Mouse (Mus musculus) urinary bladder, adult 2 months (tissue): ENCODE data around the gene Pappa. TPM values are rescaled to one million over a fixed set of nuclear protein-coding genes. Genes with fewer than 3 reads are reported as not detected.

Experiments
- DNase-seq: peaks from one replicate; pipeline ENCODE4 v3.0.0; 2022; ENCODE audit warnings: low spot score
- polyA plus RNA-seq: library from polyadenylated mRNA; depleted of rRNA; stranded (reverse); fragments of >200 nt; gene quantifications from 2 replicates; pipeline ENCODE4 v1.2.3, GENCODE M21; 2012

The Pappa gene
- polyA plus RNA-seq, 1 experiment = 1.3 TPM

DNA sequence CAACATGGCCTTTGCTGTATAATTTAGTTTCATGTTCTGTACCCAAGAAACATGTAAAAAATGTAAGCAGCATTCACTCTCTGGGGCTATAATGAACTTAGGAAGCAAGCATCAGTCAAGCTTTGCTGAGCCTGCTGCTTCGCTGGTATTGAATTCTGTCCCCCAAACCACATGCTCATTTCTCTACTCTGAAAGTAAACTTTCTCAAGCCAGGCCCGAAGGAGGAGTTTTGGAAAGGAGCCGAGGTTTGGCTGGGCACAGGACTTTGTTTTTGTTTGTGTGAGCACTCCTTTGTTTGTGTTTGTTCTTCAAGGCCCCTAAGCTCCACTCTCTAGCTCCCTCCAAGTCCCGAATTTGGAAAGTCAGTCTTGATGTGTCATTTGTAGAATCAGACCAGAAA is 148.3 kb downstream of the Pappa start:
- DNase-seq = no peak

- no peak for DNase-seq
Observed at GRCm38 (mm10) chr4:65273299-65273851, 149.4 kb downstream of the Pappa start.

DNA sequence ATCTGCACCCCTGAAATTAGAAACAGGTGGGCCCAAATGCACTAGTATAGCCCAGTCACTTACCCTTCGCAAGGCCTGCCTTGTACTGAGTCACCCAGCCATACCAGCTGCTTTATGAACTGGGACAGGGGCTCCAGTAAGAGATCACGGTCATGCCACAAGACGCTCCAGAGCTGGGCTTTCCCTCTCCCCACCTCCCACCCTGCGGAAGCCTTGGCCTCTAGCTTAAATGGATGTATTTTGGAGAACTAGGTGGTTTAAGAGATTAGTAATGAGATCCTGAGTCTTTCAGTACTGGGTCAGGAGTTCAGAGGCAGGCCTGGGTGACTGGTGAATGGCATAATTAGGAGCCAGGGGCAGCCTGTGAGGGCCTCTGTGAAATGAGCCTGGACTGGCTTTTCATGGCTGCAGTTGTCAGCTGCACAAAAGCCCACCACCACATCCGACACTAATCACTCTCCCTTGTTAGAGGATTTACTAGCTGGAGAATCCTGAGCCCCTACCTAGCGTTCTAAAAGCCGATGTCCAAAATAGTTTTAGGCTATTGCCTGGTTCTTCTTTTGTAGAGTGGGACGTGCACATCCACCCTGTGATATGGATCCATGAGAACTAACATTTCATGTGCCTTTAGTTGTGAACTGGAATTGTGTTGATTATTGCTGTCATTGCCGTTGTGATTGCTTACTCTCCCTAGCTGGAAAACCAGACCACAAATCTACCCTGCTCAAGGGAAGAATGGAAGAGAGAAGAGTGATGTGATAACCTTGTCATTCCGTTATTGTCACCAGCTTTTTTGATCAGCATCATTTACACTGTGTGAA is 154.7 kb downstream of the Pappa start:
- no peak for DNase-seq

DNA sequence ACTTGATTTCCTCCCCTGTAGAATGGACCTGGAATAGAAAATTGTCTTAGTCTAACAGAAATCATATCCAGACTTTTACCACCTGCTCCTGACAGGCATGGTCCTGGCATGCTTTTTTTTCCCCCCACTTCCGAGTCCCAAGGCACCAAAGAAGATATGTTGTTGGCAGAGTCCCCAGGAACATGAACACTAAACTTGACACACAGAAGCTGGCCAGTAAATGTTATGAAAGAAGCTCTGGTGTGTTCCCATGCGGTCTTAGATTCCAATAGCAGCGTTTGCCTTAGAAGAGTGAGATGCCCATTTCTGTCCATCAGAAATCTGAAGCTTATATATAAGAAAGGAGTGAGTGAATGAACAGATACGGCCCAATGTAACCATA is 155.3 kb downstream of the Pappa start:
- DNase-seq = no peak

- no peak for DNase-seq
Observed at GRCm38 (mm10) chr4:65279979-65280677, 156.2 kb downstream of the Pappa start.

GRCm38 (mm10) chr4:65280888-65281287 is 156.9 kb downstream of the Pappa start:
- no peak for DNase-seq

GRCm38 (mm10) chr4:65283611-65284010 is 159.6 kb downstream of the Pappa start:
- DNase-seq = no peak

DNA sequence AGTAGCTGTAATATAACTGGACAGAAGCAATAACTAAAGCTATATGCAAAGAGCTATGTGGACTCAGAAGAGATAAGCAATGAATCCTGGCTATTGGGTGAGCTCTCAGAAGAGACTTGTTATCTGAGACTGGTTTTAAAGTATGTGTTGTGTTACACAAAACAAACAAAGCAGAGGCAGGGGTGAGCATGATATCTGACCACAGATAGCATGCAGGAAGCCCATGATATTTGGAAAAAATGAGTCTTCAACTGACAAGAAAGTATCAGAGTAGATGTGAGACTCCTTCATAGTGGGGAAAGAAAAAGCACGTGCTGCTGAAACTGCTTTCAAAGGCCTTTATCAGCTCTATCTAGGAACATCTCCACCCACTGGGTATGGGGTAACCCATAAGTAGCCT is 161.2 kb downstream of the Pappa start:
- no peak for DNase-seq

- no peak for DNase-seq
Observed at GRCm38 (mm10) chr4:65289247-65289646, 165.3 kb downstream of the Pappa start.

GRCm38 (mm10) chr4:65295741-65296140 is 171.8 kb downstream of the Pappa start:
- no peak for DNase-seq

- DNase-seq = no peak
Observed at GRCm38 (mm10) chr4:65296356-65296967, 172.5 kb downstream of the Pappa start.

DNA sequence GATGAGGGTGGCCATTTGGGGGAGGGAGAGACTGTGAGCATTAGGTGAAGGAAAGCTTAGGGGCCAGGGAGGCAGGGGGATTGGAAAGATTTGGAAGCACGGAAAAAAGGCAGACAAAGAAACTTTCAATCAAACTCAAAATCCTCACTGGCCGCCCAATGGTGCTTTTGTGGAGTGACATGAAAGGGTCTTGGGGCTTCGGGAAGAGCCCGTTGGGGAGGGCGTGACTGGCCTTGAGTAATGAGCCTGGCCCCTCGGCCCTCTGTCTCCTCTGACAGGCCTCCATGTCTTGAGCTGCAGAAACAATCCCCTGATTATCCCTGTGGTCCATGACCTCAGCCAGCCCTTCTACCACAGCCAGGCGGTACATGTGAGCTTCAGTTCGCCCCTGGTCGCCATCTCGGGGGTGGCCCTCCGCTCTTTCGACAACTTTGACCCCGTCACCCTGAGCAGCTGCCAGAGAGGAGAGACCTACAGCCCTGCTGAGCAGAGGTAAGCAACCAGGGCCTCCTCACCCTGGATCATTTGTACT is 173.1 kb downstream of the Pappa start:
- DNase-seq = no peak

DNA sequence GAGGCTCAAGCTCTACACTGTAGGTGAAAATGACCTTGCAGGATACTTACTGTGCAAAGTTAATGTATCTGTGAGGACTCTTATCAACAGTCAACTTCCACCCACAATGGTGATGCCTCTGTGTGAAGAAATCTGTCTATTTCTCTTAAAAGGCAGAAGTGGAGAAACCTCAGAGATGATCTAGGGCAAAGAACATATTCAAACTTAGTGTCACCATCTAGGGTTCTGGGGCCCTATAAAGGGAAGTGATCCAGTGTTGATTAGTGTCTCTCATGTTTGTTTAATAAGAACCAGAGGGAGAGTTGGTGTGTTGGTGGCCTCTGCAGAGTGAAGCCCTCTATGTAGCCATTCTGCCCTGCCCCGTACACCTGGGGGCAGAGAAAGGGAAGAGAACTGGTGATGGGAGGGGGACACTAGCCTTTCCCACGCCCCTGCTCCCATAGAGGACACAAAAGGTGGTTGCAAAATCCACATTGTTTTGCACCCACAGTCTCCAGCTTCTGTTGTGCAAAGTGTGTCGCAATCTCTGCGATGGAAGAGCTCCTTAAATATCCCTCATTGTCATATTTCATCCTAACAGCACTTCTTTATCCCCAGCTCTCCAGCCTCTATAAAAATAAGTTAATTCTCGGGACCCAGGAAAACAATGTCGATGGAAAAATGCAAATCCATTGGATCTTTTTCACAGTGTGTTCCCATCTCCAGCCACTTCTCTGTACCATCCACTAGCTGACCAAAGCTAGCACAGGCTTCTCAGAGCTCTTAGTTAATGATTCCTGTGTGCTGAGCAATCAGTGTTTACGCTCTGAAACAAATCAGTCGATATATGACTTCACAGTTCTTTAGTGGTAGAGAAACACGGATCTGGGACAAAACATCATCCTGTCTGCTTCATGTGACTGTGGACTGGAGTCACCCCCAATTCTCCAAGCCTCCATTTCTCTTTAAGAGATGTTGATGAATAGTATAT is 174.5 kb downstream of the Pappa start:
- no peak for DNase-seq

GRCm38 (mm10) chr4:65299365-65299764 is 175.4 kb downstream of the Pappa start:
- DNase-seq = no peak

GRCm38 (mm10) chr4:65300431-65300830 is 176.5 kb downstream of the Pappa start:
- DNase-seq = no peak

DNA sequence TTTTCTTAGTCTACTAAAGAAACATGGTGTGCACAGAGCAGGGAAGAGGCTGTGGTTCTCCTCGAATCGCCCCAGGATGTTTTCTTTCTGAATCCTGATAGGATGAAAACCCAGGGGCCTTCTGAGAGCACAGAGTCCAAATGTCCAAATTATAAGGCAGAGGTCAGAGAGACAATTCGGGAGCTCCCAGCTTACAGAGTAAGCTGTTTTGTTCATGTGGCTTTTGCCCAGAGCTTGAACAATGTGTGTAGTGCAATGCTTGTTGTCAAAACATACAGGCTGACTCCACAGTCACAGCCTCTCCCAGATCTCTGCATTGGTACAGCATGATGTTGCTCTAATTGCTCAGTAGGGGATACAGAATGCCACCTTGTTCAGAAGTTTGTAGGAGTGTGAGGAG is 178.7 kb downstream of the Pappa start:
- DNase-seq = no peak

DNA sequence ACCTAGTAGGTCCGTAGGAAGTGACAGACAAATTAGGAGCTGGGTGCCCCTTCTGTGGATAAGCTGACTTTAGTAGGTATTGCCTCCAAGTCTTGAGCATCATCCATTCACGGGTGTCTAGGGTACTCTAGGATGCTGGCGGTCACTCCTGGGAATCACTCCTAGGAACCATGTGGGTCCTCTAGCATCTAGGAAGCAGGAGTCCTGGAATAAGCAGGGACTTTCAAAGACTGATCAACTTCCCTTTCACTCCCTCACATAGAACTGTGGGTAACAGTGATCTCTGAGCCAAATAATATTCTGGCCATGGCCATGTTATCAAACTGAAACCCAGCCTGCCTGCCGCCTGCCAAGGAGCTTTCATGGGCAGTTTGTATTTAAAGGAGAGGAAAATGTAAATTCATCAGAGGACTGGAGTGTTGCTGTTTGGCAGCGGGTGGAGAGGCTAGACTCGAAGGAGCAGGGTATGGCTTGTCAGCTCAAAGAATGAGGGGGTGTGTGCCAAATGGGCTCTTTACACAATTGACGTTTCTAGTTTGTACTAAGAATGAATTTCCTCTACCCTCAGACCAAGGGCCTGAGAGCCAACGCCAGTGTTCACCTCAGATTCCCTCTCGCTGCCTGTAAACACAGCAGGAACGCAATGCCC is 194.0 kb downstream of the Pappa start:
- DNase-seq = no peak

DNA sequence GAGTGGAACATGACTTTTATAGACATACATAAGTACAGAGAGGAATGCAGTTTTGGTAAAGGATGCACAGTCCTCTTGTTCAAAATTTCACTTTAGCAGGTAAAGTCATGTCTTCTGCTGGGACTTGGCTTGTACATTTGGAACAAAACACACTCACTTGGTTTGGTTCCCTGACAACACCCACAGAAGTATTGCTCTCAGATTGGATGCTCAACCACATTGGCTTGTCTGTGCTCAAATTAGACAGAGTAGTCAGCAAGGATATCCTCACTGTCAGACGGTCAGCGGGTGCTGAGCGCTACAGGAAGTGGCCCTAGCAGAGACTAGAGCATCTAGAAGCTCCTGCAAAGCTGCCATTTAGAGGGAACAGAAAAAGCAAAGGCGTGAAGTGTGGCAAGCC is 197.4 kb downstream of the Pappa start:
- DNase-seq = no peak

GRCm38 (mm10) chr4:65321959-65322358 is 198.0 kb downstream of the Pappa start:
- DNase-seq = no peak

DNA sequence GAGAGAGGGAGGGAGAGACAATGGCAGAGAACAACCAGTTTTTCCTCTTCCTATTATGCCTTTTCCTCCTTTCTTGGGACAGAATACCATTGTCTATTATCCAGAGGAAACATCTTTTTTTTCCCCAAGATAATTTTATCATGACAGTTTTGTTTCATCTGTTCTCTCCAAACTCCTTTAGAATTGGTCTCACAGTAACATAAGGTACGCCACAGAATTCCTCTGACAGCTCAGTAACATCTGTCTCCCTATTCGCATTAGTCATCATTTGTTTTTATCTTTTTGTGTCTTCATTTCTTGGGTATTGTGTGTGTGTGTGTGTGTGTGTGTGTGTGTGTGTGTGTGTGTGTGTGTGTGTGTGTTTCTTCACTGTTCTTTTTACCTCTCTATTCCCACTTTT is 201.8 kb downstream of the Pappa start:
- DNase-seq = no peak
